Mouse (Mus musculus) lung, embryonic 16.5 days (tissue): Measurements from ENCODE around the gene Ankrd6. TPM values are rescaled to one million over a fixed set of nuclear protein-coding genes. Genes with fewer than 3 reads are reported as not detected.
A peak's percentile ranks its signal among the peaks of the same experiment; 100 is the strongest.

ENCODE experiments used
- ATAC-seq: fragments of 200-750 bp; cut with Nextera tagmentation; 2 replicates; pipeline ENCODE4 v1.8.0; 2017; ENCODE audit warnings: low read depth, mild to moderate bottlenecking, moderate library complexity
- H3K27ac ChIP-seq: fragments of 300-500 bp; sonication (generic); 2 replicates; pipeline ENCODE4 v1.5.1; 2014; ENCODE audit warnings: mild to moderate bottlenecking, control low read depth, low read length
- H3K27me3 ChIP-seq: fragments of 300-500 bp; sonication (generic); 2 replicates; pipeline ENCODE4 v1.6.1; 2014; ENCODE audit warnings: low read depth, low read length, mixed read lengths; ENCODE audit not compliant: control insufficient read depth, insufficient read depth
- H3K36me3 ChIP-seq: fragments of 300-500 bp; sonication (generic); 2 replicates; pipeline ENCODE4 v1.6.1; 2014; ENCODE audit warnings: low read length; ENCODE audit not compliant: control insufficient read depth, insufficient read depth
- H3K4me1 ChIP-seq: fragments of 300-500 bp; sonication (generic); replicated peaks from 2 replicates; pipeline ENCODE4 v1.6.1; 2014; ENCODE audit warnings: low read length, mixed read lengths; ENCODE audit not compliant: control insufficient read depth, insufficient read depth
- H3K4me2 ChIP-seq: fragments of 300-500 bp; sonication (generic); 2 replicates; pipeline ENCODE4 v1.6.1; 2014; ENCODE audit warnings: low read depth, low read length, control low read depth
- H3K4me3 ChIP-seq: fragments of 300-500 bp; sonication (generic); 2 replicates; pipeline ENCODE4 v1.5.1; 2014; ENCODE audit warnings: mild to moderate bottlenecking, low read length, control low read depth
- H3K9ac ChIP-seq: fragments of 300-500 bp; sonication (generic); 2 replicates; pipeline ENCODE4 v1.6.1; 2014; ENCODE audit warnings: low read length, control low read depth
- H3K9me3 ChIP-seq: fragments of 300-500 bp; sonication (generic); 2 replicates; pipeline ENCODE4 v1.6.1; 2016; ENCODE audit warnings: low read length; ENCODE audit not compliant: control insufficient read depth
- WGBS: fragments of 180-500 bp; shearing (Covaris S2); extraction: QIAGEN DNeasy Blood & Tissue Kit; methylation state at CpG from one replicate; pipeline ENCODE4 v1.1.7; 2014; 5-methylcytosine and 5-hydroxymethylcytosine counted together
- polyA plus RNA-seq: library from polyadenylated mRNA; unstranded; fragments of >200 nt; fragmentation: Nextera tagmentation; extraction: Ambion mirVana; gene quantifications from 2 replicates; pipeline ENCODE4 v1.2.1, GENCODE M21; 2015

The Ankrd6 gene
- polyA plus RNA-seq, 1 experiment from 2014 or later, result 3.6 TPM

GRCm38 (mm10) chr4:32833494-32834282 is 117.0 kb downstream of the Ankrd6 start:
- WGBS, result 48% methylated on average over 17 of the region's 17 CpGs
- Histone ChIP-seq H3K9ac (no peak overlapping the region), H3K27me3 (no peaks in the 10 kb centered on the region), H3K4me2 (peak overlapping the region; percentile 55), H3K36me3 (no peaks in the 10 kb centered on the region), H3K4me3 (peak overlapping the region; percentile 13; the same call in 1 of the 2 replicates), H3K9me3 (no peaks in the 10 kb centered on the region), H3K4me1 (no peaks in the 10 kb centered on the region), H3K27ac (no peak overlapping the region)
- ATAC-seq, result no peak

GRCm38 (mm10) chr4:32829316-32829715 is 121.3 kb downstream of the Ankrd6 start:
- no peak overlapping the region for H3K4me2 ChIP-seq
- no peaks in the 10 kb centered on the region for H3K27me3 ChIP-seq
- ATAC-seq, result no peak
- H3K27ac ChIP-seq, result no peak overlapping the region
- H3K4me3 ChIP-seq, result no peak overlapping the region
- H3K9me3 ChIP-seq, result no peaks in the 10 kb centered on the region
- H3K4me1 ChIP-seq, result no peaks in the 10 kb centered on the region
- no peak overlapping the region for H3K9ac ChIP-seq
- WGBS, result 39% methylated on average over 10 of the region's 10 CpGs
- no peaks in the 10 kb centered on the region for H3K36me3 ChIP-seq

GRCm38 (mm10) chr4:32828385-32829077 is 122.1 kb downstream of the Ankrd6 start:
- H3K9ac ChIP-seq, result no peak overlapping the region
- H3K27ac ChIP-seq, result no peak overlapping the region
- 79% methylated on average over 10 of the region's 10 CpGs for WGBS
- H3K9me3 ChIP-seq, result no peaks in the 10 kb centered on the region
- H3K36me3 ChIP-seq, result no peaks in the 10 kb centered on the region
- H3K4me3 ChIP-seq, result no peak overlapping the region
- H3K27me3 ChIP-seq, result no peaks in the 10 kb centered on the region
- H3K4me2 ChIP-seq, result no peak overlapping the region
- no peak for ATAC-seq
- H3K4me1 ChIP-seq, result no peaks in the 10 kb centered on the region

- H3K9me3 ChIP-seq, result no peaks in the 10 kb centered on the region
- WGBS, result 59% methylated on average over 7 of the region's 7 CpGs
- H3K4me1 ChIP-seq, result no peaks in the 10 kb centered on the region
- no peak for ATAC-seq
- no peak overlapping the region for H3K4me3 ChIP-seq
- H3K27ac ChIP-seq, result no peak overlapping the region
- H3K36me3 ChIP-seq, result no peaks in the 10 kb centered on the region
- H3K27me3 ChIP-seq, result no peaks in the 10 kb centered on the region
- H3K9ac ChIP-seq, result no peak overlapping the region
- H3K4me2 ChIP-seq, result no peak overlapping the region
Measured at GRCm38 (mm10) chr4:32826925-32827324, 123.7 kb downstream of the Ankrd6 start.

GRCm38 (mm10) chr4:32824254-32824653 is 126.4 kb downstream of the Ankrd6 start:
- 47% methylated on average over 8 of the region's 8 CpGs for WGBS
- H3K27me3 ChIP-seq, result no peaks in the 10 kb centered on the region
- no peak overlapping the region for H3K27ac ChIP-seq
- H3K9ac ChIP-seq, result no peak overlapping the region
- no peak for ATAC-seq
- no peaks in the 10 kb centered on the region for H3K4me1 ChIP-seq
- H3K4me3 ChIP-seq, result no peak overlapping the region
- H3K4me2 ChIP-seq, result no peak overlapping the region
- H3K9me3 ChIP-seq, result no peaks in the 10 kb centered on the region
- no peaks in the 10 kb centered on the region for H3K36me3 ChIP-seq

- 97% methylated on average over 3 of the region's 3 CpGs for WGBS
Measured at GRCm38 (mm10) chr4:32820676-32821075, 130.0 kb downstream of the Ankrd6 start.

GRCm38 (mm10) chr4:32817478-32817877 is 133.2 kb downstream of the Ankrd6 start:
- Histone ChIP-seq H3K27me3 (no peaks in the 10 kb centered on the region), H3K4me1 (no peaks in the 10 kb centered on the region), H3K9ac (no peak overlapping the region), H3K36me3 (no peaks in the 10 kb centered on the region), H3K4me3 (no peak overlapping the region), H3K9me3 (no peaks in the 10 kb centered on the region), H3K4me2 (no peak overlapping the region), H3K27ac (no peak overlapping the region)
- WGBS, result 79% methylated on average over 5 of the region's 5 CpGs
- no peak for ATAC-seq

More at GRCm38 (mm10) chr4:32820676-32821075, 130.0 kb downstream of the Ankrd6 start:
- ATAC-seq, result no peak
- no peaks in the 10 kb centered on the region for H3K27me3 ChIP-seq
- H3K4me3 ChIP-seq, result no peak overlapping the region
- H3K36me3 ChIP-seq, result no peaks in the 10 kb centered on the region
- H3K4me2 ChIP-seq, result no peak overlapping the region
- H3K4me1 ChIP-seq, result no peaks in the 10 kb centered on the region
- H3K9ac ChIP-seq, result no peak overlapping the region
- H3K9me3 ChIP-seq, result no peaks in the 10 kb centered on the region
- no peak overlapping the region for H3K27ac ChIP-seq

GRCm38 (mm10) chr4:32800577-32801170 is 150.0 kb downstream of the Ankrd6 start:
- Histone ChIP-seq H3K36me3 (peaks cover 4% of the 10 kb centered on the region; the same call in 1 of the 2 replicates), H3K9me3 (no peaks in the 10 kb centered on the region), H3K4me1 (peaks cover 8% of the 10 kb centered on the region; the same call in 1 of the 2 replicates), H3K4me3 (peak overlapping the region; percentile 92), H3K4me2 (peak overlapping the region; percentile 85), H3K27ac (peak overlapping the region; percentile 99), H3K27me3 (no peaks in the 10 kb centered on the region), H3K9ac (peak overlapping the region; percentile 96)
- ATAC-seq, result peak; percentile 33; the same call in 1 of the 2 replicates
- WGBS, result 4% methylated on average over 9 of the region's 9 CpGs

- ATAC-seq, result peak; percentile 94
- WGBS, result under 1% methylated on average over 53 of the region's 53 CpGs
Measured at GRCm38 (mm10) chr4:32799966-32800576, 150.6 kb downstream of the Ankrd6 start, which contains the start of gene Lyrm2. Lyrm2 (plus strand) TSS chr4:32800253.

More at GRCm38 (mm10) chr4:32799966-32800576, 150.6 kb downstream of the Ankrd6 start, which contains the start of gene Lyrm2:
- Histone ChIP-seq H3K9ac (peak within 1 kb of the TSS; percentile 96), H3K27ac (peak within 1 kb of the TSS; percentile 99), H3K4me3 (peak within 1 kb of the TSS; percentile 92), H3K9me3 (no peaks in the 10 kb centered on the region), H3K4me1 (peaks cover 8% of the 10 kb centered on the region; the same call in 1 of the 2 replicates), H3K27me3 (no peaks in the 10 kb centered on the region), H3K4me2 (peak within 1 kb of the TSS; percentile 85), H3K36me3 (peaks cover 4% of the 10 kb centered on the region; the same call in 1 of the 2 replicates)
